Mouse (Mus musculus): ENCODE data around the gene Rab11fip3.

The Rab11fip3 gene

DNA sequence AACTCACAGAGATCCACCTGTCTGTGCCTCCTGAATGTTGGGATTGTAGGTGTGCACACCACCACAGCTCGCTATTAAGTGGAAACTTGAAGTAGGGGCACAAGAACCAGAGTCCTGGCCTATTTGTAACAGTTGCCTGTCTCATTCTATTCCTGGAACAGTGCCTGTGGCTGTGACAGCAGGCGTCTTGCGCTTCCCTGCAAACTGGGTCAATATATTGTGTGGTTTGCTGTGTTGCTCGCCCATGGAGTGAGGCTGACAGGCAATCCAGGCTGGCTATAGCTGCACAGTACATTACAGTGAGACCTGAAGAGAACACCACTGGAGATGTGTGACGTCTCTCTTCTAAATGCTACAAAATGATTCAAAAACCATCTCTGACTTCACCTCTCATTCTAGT lies 37.8 kb downstream of the Rab11fip3 start:
- no peak for DNase-seq

DNA sequence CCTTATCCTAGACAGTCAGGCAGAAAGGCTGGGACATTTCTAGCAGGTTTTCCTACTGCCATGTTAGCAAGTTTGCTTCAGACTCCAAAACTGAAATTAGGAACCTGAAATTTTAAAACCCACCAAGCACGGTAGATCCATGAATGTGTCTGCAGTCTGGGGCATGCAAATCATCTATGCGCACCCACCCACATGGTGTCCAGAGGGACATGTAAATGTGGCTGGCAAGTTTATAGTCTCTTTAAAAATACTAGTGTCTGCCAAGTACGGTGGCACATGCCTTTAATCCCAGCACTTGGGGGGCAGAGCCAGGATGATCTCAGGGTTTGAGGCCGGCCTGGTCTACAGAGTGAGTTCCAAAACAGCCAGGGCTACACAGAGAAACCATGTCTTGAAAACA lies 41.1 kb downstream of the Rab11fip3 start:
- no peak for DNase-seq

DNA sequence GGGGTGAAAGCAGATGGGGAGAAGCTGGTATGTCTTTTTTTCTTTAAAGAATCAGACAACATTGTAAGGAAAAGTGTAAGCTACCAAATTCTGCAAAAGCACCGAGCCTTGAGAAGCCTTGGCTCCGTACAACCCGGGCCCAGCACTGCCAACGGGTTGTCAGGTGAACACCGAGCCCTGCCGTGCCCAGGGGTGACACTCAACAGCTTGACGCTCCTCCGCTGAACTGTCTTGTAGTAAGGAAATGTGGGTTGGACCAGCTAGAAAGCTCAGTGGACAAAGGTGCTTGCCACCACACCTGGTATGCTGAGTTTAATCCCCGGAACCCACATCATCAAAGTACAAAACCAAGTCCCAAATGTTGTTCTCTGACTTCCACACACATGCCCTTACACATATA lies 44.7 kb downstream of the Rab11fip3 start:
- DNase-seq, result no peak

DNA sequence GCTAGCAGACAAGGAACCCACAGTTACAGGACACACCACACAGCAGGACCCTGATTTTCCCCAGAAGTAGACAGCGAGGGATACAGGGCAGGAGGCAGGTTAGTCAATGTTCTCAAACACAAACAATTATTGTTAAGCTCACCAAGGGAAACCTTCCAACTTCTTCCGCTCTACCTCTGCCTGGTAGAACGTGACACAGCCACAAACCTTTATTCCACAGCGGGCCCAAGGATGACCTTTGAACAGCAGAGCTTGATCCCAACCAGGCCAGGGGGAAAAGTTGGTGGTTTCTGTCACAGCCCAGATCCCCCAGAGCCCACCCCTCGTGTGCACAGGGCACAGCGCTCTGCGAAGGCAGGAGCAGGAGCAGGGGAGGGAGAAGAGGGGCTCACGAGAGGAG lies 45.4 kb downstream of the Rab11fip3 start:
- DNase-seq, result no peak

DNA sequence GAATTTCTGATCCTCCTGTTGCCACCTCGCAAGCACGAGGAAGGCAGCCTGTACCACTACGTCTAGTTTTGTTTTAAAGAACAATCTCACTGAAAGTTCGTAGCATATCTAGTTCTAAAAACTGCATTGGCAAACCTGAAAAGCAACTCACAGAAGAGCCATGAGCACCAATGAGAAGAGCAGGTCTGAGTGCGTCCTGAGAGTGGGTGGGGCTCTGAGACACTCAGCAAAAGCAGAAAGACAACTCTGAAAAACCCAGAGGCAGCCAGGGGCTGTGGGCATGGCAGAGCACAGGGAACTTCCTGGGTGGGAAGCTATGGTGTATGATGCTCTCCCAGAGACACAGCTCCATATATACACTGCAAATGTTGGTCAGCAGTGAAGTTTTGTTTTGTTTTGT lies 46.2 kb downstream of the Rab11fip3 start:
- DNase-seq, result no peak

DNA sequence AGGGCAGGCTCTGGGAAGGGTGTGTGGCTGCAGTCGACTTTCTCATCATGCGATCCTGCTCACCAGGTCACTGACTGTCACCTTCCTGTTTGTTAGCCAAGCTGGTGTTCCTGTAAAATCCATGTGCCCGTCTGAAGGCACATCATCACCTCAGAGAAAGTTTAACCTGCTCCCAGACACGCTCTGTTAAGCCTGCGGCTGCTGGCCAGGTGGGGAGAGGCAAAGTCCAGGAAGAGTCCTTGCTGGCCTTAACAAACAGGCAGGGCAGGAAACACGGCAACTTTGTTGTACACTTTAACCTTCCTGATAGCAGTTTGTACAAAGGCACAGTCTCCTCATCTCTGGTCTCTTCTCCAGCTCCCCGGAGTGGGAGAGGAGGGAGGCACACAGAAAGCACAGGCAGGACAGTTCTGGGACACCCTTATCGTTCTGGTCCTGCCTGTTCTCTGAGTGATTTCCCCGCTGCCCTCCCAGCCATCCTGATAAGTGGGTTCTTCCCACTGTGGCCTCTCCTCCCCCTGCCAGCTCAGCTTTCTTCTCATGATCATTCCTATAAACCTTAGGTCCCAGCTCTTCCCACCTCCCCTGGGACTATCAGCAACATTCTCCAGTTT lies 47.5 kb downstream of the Rab11fip3 start:
- no peak for DNase-seq

DNA sequence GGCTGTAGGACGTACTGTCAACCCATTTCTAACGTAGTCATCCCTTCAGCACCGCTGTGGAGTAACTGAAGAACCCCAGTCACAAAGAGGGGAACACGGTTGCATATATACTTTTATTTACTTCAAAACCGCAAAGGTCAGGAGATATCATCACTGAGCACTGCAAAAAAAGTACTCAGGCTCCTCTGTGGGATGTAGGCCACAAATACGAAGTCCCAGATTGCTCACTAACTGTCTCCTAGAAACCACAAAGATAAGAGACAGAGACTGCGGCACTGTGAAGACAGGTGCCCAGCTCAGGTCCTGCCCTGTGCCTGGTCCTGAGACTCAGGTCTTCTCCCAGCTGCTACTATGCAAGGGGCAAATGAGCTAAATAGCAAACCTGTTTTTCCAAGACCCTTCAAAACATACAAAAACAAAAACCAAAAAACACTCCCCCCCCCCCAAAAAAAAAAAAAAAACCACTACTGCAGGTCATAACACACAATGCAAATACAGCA lies 48.5 kb downstream of the Rab11fip3 start:
- DNase-seq, result no peak

DNA sequence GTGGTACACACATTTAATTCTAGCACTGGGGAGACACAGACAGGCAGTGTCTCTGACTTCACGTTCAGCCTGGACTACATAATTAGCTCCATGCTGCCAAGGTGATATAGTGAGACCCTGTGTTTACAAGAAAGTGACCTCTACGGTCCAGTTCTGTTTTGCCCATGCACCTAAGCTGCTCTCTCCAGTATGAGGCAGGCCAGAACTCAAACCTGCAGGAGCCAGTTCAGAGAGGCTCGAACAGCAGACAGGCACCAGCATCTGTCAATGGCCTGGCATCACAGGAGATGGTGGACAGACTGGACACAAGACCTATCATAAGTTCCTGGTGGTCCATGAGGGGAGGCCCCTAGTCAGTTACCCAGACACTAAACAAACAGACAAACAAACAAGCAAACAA lies 51.0 kb downstream of the Rab11fip3 start:
- DNase-seq, result no peak

DNA sequence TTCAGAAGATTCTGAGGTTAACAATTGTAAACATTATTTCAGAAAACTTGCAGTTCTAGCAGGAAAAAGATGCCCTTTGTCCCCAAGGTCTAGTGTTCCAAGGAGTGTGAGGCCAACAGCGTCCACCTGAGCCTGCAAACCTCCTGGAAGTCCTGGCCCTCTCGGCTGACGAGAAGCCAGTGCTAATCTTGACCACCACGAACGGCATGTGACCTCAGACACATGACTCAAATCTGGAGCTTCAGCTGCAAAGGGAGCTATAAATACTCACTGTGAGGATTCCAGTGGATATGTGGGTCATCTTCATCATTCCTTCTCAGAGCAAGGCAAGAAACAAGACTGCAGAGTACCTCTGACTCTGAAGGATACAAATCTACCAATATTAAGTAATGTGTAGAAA lies 51.4 kb downstream of the Rab11fip3 start:
- no peak for DNase-seq

DNA sequence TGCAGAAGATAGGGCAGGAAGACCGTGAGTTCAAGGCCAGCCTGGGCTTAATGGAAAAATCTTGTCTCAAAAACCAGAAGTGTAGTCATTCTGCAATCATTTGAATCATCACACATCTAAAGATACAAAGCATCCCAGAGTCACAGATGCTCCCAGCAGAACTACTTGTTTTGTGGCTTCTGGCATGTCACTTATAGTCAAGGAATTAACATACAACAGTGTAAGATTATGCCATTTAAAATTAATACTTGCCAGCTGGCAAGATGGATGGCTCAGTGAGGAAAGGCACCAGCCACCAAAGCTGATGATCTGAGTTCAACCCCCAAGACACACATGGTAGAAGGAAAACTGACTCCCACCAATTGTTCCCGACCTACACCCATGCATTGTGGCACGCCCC lies 52.3 kb downstream of the Rab11fip3 start:
- DNase-seq, result no peak

DNA sequence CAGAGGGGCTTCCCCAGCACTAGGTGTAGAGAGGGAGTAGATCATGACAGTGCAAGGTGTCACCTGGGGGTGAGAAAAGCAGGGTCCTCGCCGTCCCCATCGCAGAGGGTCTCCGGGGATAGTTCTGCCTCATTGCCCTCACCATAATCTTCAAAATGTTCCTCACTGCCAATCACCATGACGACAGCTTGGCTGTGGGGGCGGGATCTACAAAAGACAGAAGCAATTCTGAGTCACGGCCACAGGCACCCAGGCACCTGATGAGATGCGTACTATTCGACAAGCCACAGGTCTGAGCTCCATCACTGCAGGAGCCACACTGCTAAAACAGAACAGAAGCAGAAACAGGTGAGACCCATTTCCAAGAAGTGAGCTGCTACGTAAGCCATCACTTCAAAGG lies 55.6 kb downstream of the Rab11fip3 start:
- DNase-seq, result peak; percentile 44

DNA sequence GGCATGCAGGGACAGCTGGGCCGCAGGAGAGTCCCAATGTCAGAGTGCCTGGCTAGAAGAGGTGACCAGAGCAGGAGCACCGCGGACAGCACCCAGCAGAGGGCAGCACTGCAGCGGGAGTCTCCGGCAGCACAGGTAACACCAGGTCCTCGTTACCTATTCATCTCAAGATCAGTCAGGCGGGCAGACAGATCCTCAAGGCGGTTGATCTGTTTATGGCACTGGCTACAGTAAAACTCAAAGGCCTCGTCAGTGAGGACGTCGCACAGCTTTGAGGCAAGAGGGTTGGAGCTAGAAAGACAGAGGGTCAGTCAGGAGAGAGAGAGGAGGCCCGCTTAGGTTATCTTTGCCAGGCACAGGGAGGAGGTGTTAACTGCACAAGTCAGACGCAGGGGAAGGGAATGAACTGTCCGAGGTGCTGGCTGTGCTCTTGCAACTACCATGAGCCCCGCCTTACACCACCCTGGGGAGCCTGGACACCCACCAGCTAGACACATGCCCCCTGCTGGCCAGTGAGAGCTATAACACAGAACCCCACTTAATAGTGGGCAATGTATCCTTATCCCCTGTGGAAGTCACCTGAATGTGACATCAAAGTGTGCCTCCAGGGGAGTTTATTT lies 57.4 kb downstream of the Rab11fip3 start:
- DNase-seq, result peak; percentile 58

DNA sequence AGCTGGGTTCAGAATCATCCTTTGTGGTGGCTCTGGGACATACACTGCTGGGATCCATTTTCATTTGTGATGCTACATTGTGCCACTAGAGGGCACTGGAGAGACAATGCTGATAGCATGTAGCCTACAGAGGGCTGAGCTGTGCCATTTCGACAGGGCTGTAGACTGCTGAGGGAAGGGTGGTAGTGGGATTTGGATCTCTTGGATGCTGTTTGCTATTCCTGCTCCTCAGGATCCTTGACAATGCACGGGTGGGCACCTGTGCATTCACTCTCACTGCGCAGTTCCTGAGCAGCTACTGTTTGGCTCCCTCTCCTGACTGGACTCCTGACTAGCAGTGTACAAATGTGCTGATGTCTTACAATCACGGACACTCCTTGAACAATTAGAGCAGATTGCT lies 59.8 kb downstream of the Rab11fip3 start:
- peak; percentile 73 for DNase-seq

DNA sequence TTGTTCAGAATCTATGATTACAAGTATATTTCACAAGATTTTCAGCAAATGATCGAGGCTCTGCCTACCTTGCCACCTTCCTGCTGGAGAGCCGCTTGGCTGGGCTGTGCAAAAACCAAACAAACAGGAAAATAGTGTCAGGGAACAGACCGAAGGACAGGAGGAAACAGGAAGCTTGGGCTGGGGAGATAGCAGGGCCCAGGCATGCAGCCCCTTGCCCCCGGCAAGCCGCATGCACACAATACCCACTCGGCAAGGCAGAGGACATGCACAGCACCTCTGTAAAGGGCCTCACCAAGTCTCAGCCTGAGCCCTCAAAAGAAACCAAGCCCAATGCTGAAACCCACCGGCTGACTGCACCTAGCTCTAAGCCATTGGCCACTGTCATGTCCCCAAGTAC lies 60.6 kb downstream of the Rab11fip3 start:
- no peak for DNase-seq

DNA sequence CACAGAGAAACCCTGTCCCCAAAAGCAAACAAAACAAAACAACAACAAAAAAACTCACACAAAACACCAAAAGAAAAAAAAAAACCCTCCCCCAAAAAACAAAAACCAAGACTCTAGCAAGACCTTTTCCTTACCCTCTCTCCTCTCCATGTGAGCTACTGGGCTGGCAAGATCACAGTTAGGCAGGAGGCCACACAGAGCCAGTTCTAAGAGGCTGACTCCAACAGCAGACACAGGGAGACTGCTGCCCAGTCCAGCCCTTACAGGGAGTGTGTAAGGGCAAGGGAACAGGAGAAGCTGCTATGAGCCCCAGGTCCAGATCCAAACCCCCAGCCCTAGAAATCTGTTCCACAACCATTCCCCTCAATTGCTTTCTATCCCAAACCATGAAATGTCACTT lies 61.0 kb downstream of the Rab11fip3 start:
- no peak for DNase-seq

DNA sequence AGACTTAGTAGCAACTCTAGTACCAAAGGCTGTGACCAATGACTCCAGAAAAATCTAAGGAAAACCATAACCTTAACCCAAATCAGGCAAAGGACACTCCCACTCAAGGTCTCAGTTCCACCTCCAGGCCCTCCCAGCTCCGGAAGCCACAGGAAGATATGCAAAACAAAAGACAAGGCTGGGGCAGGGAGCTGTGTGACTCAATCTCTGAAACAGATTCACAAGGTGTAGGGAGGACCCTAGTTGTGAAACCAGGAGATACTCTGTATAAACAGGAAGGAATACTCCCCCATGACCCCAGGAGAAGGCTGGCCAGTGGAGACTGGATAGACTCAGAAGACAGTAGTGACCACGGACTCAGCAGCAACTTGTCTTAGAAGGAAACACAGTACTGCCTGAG lies 61.7 kb downstream of the Rab11fip3 start:
- DNase-seq, result no peak

DNA sequence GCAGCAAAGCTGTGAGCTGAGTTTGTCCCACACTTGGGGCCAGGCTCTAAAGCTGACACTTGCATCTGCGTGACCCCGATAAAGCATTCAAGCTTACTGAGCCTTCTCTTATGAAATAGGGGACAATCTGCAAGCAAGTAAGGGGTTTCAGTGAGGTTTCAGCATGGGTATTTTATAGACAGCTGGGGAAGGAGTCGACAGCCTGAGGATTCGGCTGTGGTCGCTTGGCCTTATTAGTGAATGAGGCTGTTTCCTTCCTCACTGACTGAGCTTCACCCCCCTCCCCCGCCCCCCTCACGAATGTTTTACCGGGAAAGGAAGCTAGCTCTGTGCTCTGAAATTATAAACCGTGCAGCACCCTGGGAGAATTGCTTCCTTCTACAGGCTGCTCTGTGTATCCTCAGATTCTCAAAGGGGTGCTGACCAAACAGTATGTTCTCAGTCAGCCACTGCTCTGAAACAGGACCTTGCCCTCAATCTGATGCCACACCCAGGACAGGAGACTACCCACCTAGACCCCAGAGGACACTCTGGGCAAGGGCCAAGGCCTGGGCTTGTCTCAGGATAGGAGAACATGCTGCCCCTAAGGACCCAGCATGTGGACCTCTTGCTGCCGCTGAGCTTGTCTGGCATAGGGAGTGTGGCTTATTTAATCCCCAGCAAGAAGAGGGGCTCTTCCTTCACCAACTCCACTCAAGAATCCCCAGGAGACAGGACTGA lies 63.5 kb downstream of the Rab11fip3 start:
- no peak for DNase-seq

DNA sequence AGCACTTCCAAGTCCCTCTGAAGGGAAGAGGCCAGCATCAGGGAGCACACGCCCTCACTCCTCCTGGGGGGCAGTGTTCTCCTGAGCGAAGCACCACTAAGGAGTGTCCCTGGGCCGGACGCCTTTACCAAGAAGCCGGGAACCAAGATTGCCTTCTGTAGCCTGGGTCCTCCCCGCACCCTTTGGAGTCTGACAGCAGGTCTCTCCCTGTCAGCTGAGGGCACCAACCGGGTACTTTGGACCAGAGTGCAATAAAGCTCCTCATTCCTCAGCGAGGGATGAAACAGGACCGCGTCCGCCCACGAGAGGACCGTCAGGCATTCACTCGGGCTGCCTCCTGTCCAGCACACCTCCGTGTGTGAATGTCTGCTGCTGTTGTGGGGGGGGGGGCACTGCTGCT lies 64.6 kb downstream of the Rab11fip3 start:
- DNase-seq, result no peak

DNA sequence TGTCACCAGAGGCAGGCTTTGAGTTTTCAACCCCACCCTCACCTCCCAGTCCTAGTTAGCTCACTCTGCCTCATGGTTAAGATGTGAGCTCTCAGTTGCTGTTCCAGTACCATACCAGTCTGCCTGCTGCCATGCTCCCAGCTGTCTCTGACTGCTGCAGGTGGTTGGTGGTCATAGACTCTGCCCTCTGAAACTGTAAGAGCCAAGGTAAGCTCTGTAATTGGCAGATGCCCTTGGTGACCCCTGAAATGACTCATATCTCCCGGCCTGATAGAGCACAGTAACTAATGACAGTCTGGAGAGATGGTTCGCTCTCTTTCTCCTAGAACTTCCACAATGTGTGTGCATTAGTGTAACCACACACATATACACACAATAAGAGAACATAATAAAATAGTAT lies 65.5 kb downstream of the Rab11fip3 start:
- no peak for DNase-seq

DNA sequence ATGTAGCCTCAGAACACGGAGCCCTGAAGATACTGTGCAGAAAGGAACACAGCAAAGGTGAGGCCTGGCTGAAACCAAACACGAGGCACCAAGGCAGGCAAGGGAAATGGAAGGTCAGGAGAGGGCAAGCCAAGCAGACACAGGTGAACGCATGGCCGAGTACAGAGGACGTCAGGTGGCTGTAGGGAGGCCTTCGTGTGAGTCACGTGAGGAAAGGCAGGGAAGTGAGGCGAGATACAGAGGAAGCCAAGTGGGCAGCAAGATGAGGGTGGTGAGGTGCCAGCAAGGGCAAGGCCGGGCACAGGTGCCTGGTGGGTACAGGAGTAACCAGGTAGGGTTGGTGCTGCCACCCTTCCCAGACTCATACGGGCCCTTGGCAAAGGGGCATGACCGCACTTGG lies 70.9 kb downstream of the Rab11fip3 start:
- no peak for DNase-seq

DNA sequence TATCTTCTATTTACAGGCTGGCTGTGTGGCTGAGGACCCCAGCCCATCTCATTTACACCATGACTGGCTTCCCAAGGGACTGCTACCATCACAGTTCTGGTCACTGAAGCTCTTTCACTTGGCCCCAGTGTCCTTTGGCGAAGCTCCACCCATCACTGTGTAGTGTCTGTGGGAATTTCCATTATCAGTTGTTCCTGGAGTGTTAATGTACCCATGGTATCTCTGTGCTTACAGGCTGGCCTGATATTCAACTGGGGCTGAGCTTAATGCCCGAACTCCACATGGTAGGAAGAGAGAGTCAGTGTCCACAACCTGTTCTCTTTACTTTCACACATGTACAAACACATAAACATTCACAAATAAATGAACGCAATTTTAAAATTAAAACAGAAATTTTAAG lies 75.9 kb downstream of the Rab11fip3 start:
- no peak for DNase-seq

DNA sequence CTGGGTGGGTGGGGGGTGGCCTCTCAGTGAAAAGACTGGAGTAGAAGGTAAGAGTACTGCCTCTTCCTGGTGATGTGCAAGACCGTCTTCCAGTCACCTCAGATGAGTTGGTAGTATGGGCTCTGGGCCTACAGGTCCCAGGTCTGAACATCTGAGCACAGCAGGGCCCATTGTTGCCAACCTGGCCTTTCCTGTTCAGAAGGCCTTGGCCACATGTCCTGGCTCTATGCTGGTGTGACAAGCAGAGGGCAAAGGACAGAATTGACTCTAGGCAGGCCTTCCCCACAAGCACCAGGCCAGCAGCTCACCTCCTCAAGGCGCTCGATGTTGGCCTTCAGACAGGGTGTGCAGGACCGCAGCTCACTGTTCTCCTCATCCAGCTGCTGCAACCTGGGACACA lies 77.1 kb downstream of the Rab11fip3 start:
- DNase-seq, result no peak

DNA sequence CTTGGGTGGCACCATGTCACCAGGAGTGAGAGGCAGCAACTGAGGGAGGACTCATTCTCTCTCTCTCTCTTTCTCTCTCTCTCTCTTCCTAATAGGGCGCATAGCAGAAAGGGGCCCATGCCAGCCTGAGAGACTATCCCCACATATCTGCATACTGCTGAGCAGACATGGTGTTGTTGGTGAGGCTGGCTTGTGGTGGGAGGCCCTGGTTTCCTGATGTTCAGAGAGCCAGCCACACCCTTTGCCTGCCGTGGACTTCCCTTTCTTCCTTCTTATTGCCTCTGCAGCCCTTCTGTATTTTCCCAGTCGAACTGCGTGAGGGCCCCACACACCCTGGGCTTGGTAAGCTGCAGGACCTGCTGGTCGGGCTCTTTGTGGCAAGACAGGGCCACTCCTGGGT lies 79.0 kb downstream of the Rab11fip3 start:
- DNase-seq, result no peak
